Mouse (Mus musculus): ENCODE data around the gene Htatsf1. TPM values are rescaled to one million over a fixed set of nuclear protein-coding genes. Genes with fewer than 3 reads are reported as not detected.

Gene Htatsf1
- total and polyA plus RNA-seq, 3 experiments, result 21.2 to 58.5 (median 56.5) TPM

GRCm38 (mm10) chrX:57081496-57081895, 28.1 kb downstream of the Htatsf1 start:
- H3K9me3 ChIP-seq (replicated peaks), result no peaks in the 10 kb centered on the region
- no peak for DNase-seq (ENCODE audit: low spot score)
- no peaks in the 10 kb centered on the region for H3K4me1 ChIP-seq (ENCODE audit: insufficient read depth, low read depth, low read length)
- no peak overlapping the region for H3K4me3 ChIP-seq (ENCODE audit: low read depth, low read length)
- H3K36me3 ChIP-seq (replicated peaks), result no peaks in the 10 kb centered on the region
- TF ChIP-seq TAL1 (conservative IDR thresholded peaks at IDR 0.05; ENCODE audit: low read depth, low read length) (no peak), POLR2AphosphoS5 (IDR thresholded peaks at IDR 0.05; ENCODE audit: insufficient replicate concordance, low read depth, low read length) (no peak), GATA1 (IDR thresholded peaks at IDR 0.05; ENCODE audit: borderline replicate concordance, low read length) (no peak), CTCF (IDR thresholded peaks at IDR 0.05; ENCODE audit: low read depth, low read length) (no peak), GATA2 (IDR thresholded peaks at IDR 0.05; ENCODE audit: borderline replicate concordance, low read depth, low read length) (no peak)
- ATAC-seq (ENCODE audit: extremely low read depth, insufficient number of reproducible peaks, low FRiP score, poor library complexity, severe bottlenecking), result no peak
- H3K27me3 ChIP-seq (ENCODE audit: insufficient read depth, low read length), result no peaks in the 10 kb centered on the region

- DNase-seq (ENCODE audit: low spot score) (no peak), ATAC-seq (ENCODE audit: extremely low read depth, insufficient number of reproducible peaks, low FRiP score, poor library complexity, severe bottlenecking) (no peak)
- Histone ChIP-seq H3K27me3 (ENCODE audit: insufficient read depth, low read length) (no peaks in the 10 kb centered on the region), H3K4me1 (ENCODE audit: insufficient read depth, low read depth, low read length) (no peaks in the 10 kb centered on the region), H3K9me3 (replicated peaks) (no peaks in the 10 kb centered on the region), H3K36me3 (replicated peaks) (no peaks in the 10 kb centered on the region), H3K4me3 (ENCODE audit: low read depth, low read length) (no peak within 1 kb of the TSS)
- TF ChIP-seq GATA1 (IDR thresholded peaks at IDR 0.05; ENCODE audit: borderline replicate concordance, low read length) (no peak), CTCF (IDR thresholded peaks at IDR 0.05; ENCODE audit: low read depth, low read length) (no peak), TAL1 (conservative IDR thresholded peaks at IDR 0.05; ENCODE audit: low read depth, low read length) (no peak), POLR2AphosphoS5 (IDR thresholded peaks at IDR 0.05; ENCODE audit: insufficient replicate concordance, low read depth, low read length) (no peak), GATA2 (IDR thresholded peaks at IDR 0.05; ENCODE audit: borderline replicate concordance, low read depth, low read length) (no peak)
These were observed 34.4 kb downstream of the Htatsf1 start, which contains the start of gene Vgll1 for GRCm38 (mm10) chrX:57087806-57088205. Gene Vgll1 (plus strand): TSS chrX:57088106.

GRCm38 (mm10) chrX:57103415-57103814, 50.0 kb downstream of the Htatsf1 start:
- ATAC-seq (ENCODE audit: extremely low read depth, insufficient number of reproducible peaks, low FRiP score, poor library complexity, severe bottlenecking) (no peak), DNase-seq (ENCODE audit: low spot score) (no peak)
- TF ChIP-seq TAL1 (conservative IDR thresholded peaks at IDR 0.05; ENCODE audit: low read depth, low read length), result no peak
- no peak for TF ChIP-seq POLR2AphosphoS5 (IDR thresholded peaks at IDR 0.05; ENCODE audit: insufficient replicate concordance, low read depth, low read length)
- no peak for TF ChIP-seq CTCF (IDR thresholded peaks at IDR 0.05; ENCODE audit: low read depth, low read length)
- no peak for TF ChIP-seq GATA1 (IDR thresholded peaks at IDR 0.05; ENCODE audit: borderline replicate concordance, low read length)
- TF ChIP-seq GATA2 (IDR thresholded peaks at IDR 0.05; ENCODE audit: borderline replicate concordance, low read depth, low read length), result no peak
- H3K9me3 ChIP-seq (replicated peaks), result no peaks in the 10 kb centered on the region
- no peaks in the 10 kb centered on the region for H3K4me1 ChIP-seq (ENCODE audit: insufficient read depth, low read depth, low read length)
- no peaks in the 10 kb centered on the region for H3K27me3 ChIP-seq (ENCODE audit: insufficient read depth, low read length)
- no peak overlapping the region for H3K4me3 ChIP-seq (ENCODE audit: low read depth, low read length)
- H3K36me3 ChIP-seq (replicated peaks), result no peaks in the 10 kb centered on the region

- Histone ChIP-seq H3K36me3 (replicated peaks) (no peaks in the 10 kb centered on the region), H3K9me3 (replicated peaks) (no peaks in the 10 kb centered on the region), H3K4me3 (ENCODE audit: low read depth, low read length) (no peak overlapping the region), H3K4me1 (ENCODE audit: insufficient read depth, low read depth, low read length) (no peaks in the 10 kb centered on the region), H3K27me3 (ENCODE audit: insufficient read depth, low read length) (no peaks in the 10 kb centered on the region)
- ATAC-seq (ENCODE audit: extremely low read depth, insufficient number of reproducible peaks, low FRiP score, poor library complexity, severe bottlenecking) (no peak), DNase-seq (ENCODE audit: low spot score) (no peak)
- TF ChIP-seq CTCF (IDR thresholded peaks at IDR 0.05; ENCODE audit: low read depth, low read length) (no peak), GATA2 (IDR thresholded peaks at IDR 0.05; ENCODE audit: borderline replicate concordance, low read depth, low read length) (no peak), TAL1 (conservative IDR thresholded peaks at IDR 0.05; ENCODE audit: low read depth, low read length) (no peak), POLR2AphosphoS5 (IDR thresholded peaks at IDR 0.05; ENCODE audit: insufficient replicate concordance, low read depth, low read length) (no peak), GATA1 (IDR thresholded peaks at IDR 0.05; ENCODE audit: borderline replicate concordance, low read length) (no peak)
These were observed 53.6 kb downstream of the Htatsf1 start for GRCm38 (mm10) chrX:57106956-57107355.

Other genes with a start within 250 kb of the Htatsf1 start
- gene Map7d3, start 231.3 kb upstream of the Htatsf1 start, total RNA-seq (2014; fragmentation: Nextera tagmentation), result not detected in 2 replicates
- gene Map7d3, start 231.3 kb upstream of the Htatsf1 start, total RNA-seq (2017), result not detected in 2 replicates
- gene Map7d3, start 231.3 kb upstream of the Htatsf1 start, polyA plus RNA-seq (2012), result not detected in 2 replicates
- gene Adgrg4, start 183.4 kb upstream of the Htatsf1 start, total RNA-seq (2014; fragmentation: Nextera tagmentation), result not detected in 2 replicates
- 0.05 and 0.12 TPM in 2 replicates for gene Adgrg4, start 183.4 kb upstream of the Htatsf1 start, total RNA-seq (2017)
- not detected in 2 replicates for gene Adgrg4, start 183.4 kb upstream of the Htatsf1 start, polyA plus RNA-seq (2012)
- gene Brs3, start 10.5 kb upstream of the Htatsf1 start, total RNA-seq (2014; fragmentation: Nextera tagmentation), result not detected in 2 replicates
- 0.05 TPM in 1 of 2 replicates, not detected in the other for gene Brs3, start 10.5 kb upstream of the Htatsf1 start, total RNA-seq (2017)
- gene Brs3, start 10.5 kb upstream of the Htatsf1 start, polyA plus RNA-seq (2012), result not detected in 2 replicates
- not detected in 2 replicates for gene Vgll1, start 34.5 kb downstream of the Htatsf1 start, total RNA-seq (2014; fragmentation: Nextera tagmentation)
- 0.27 TPM in 1 of 2 replicates, not detected in the other for gene Vgll1, start 34.5 kb downstream of the Htatsf1 start, total RNA-seq (2017)
- gene Vgll1, start 34.5 kb downstream of the Htatsf1 start, polyA plus RNA-seq (2012), result not detected in 2 replicates
- not detected in 2 replicates for gene Cd40lg, start 158.6 kb downstream of the Htatsf1 start, total RNA-seq (2014; fragmentation: Nextera tagmentation)
- gene Cd40lg, start 158.6 kb downstream of the Htatsf1 start, total RNA-seq (2017), result not detected in 2 replicates
- not detected in 2 replicates for gene Cd40lg, start 158.6 kb downstream of the Htatsf1 start, polyA plus RNA-seq (2012)

Measured in G1E (cell line).